Mouse (Mus musculus): Measurements from ENCODE around the gene Gmnn.

The Gmnn gene

GRCm38 (mm10) chr13:24702128-24702527 is 59.6 kb downstream of the Gmnn start:
- DNase-seq = no peak

All from kidney, adult 9 months (tissue).